Mouse (Mus musculus) heart, adult 2 months (tissue): ENCODE results near the gene Lysmd1.

Experiments used
- CTCF ChIP-seq: fragments of 200-600 bp; IDR thresholded peaks from 2 replicates; pipeline ENCODE4 v1.8.1; 2022; ENCODE audit warnings: antibody characterized with exemption, mild to moderate bottlenecking, moderate library complexity
- POLR2A ChIP-seq: fragments of 200-500 bp; IDR thresholded peaks from 2 replicates; pipeline ENCODE4 v1.6.1; 2011; ENCODE audit warnings: mild to moderate bottlenecking, low read depth, low read length, control low read depth; ENCODE audit not compliant: insufficient read depth

DNA sequence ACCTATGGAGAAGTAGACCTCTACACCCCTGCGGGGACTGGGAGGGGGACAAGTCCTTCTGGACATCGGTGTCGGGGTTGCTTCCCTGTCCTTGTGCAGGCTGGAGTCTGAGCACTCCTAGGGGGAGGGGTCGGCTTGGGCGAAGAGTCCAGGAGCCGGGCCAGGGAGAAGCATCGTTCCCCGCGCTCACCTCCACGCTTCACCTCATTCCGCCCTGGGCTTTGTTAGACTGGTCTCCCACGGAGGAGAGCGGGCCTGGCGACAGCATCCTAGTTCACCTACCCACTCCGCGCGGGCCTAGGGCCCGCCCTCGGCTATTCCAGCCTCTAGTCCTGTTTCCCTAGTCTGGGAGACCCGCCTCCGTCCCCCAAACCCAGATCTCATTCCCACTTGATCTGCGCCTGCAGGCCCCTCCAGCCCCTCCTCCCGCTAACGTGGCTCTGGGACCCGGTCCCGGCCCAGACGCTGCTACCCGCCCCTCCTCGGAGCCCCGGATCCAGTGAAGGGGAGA is 27.2 kb downstream of the Lysmd1 start:
- TF ChIP-seq CTCF (no peak), POLR2A (no peak)
